Mouse (Mus musculus) CH12.LX (cell line): ENCODE data around the gene Bcas2. TPM values are rescaled to one million over a fixed set of nuclear protein-coding genes. Genes with fewer than 3 reads are reported as not detected.
"Not testable (repeated sequence)": the region's sequence is repeated elsewhere in the genome, so short reads cannot be mapped to it uniquely, and the experiment has no call there.

Experiments
- DNase-seq: peaks from one replicate; pipeline ENCODE4 v3.0.0-alpha.2; 2013; ENCODE audit errors: extremely low read depth
- H3K27ac ChIP-seq: 2 replicates; pipeline ENCODE4 v1.5.1; 2012; ENCODE audit warnings: low read depth, mild to moderate bottlenecking, control low read depth, moderate library complexity; ENCODE audit not compliant: insufficient read depth
- H3K27me3 ChIP-seq: replicated peaks from 2 replicates; pipeline ENCODE3; 2012; ENCODE audit warnings: inconsistent platforms
- H3K36me3 ChIP-seq, 2 experiments: replicated peaks in 1 of 2; 2 replicates each; pipeline versions ENCODE3 to v1.6.1; 2012; ENCODE audit warnings: inconsistent platforms in 1 of 2, low read length in 1 of 2, mild to moderate bottlenecking in 1 of 2, mixed read lengths in 1 of 2, moderate library complexity in 1 of 2; ENCODE audit not compliant: control insufficient read depth in 1 of 2, insufficient read depth in 1 of 2
- H3K4me1 ChIP-seq, 2 experiments: 2 replicates each; pipeline ENCODE4 v1.6.1; 2012; ENCODE audit warnings: inconsistent platforms in 1 of 2, moderate library complexity in 1 of 2; ENCODE audit not compliant: insufficient read depth in 2 of 2, control insufficient read depth in 1 of 2
- H3K4me2 ChIP-seq: 2 replicates; pipeline ENCODE4 v1.6.1; 2012; ENCODE audit warnings: low read depth, mild to moderate bottlenecking, control low read depth; ENCODE audit not compliant: poor library complexity, insufficient read depth, severe bottlenecking
- H3K4me3 ChIP-seq, 3 experiments: fragments of 150-350 bp in 1 of 3; sonication (generic) in 1 of 3; replicated peaks in 1 of 3; 2 replicates each; pipeline versions ENCODE3 to v1.5.1; 2011 to 2012; ENCODE audit warnings: low read depth in 2 of 3, low read length in 2 of 3, mild to moderate bottlenecking in 2 of 3, moderate library complexity in 2 of 3, control low read depth in 1 of 3, improper control_type of control experiment in 1 of 3, inconsistent platforms in 1 of 3, mixed read lengths in 1 of 3; ENCODE audit not compliant: poor library complexity in 1 of 3
- H3K79me2 ChIP-seq: replicated peaks from 2 replicates; pipeline ENCODE4 v1.6.1; 2012; ENCODE audit warnings: mild to moderate bottlenecking, moderate library complexity; ENCODE audit not compliant: control insufficient read depth, poor library complexity, insufficient read depth, severe bottlenecking; ENCODE audit errors: extremely low read depth
- H3K9ac ChIP-seq: 2 replicates; pipeline ENCODE4 v1.6.1; 2012; ENCODE audit warnings: low read depth, mild to moderate bottlenecking, control low read depth, moderate library complexity; ENCODE audit not compliant: insufficient read depth
- H3K9me3 ChIP-seq: replicated peaks from 2 replicates; pipeline ENCODE3; 2012; ENCODE audit warnings: low read length, inconsistent platforms, mixed read lengths
- BHLHE40 ChIP-seq: IDR thresholded peaks from 2 replicates; pipeline ENCODE4 v1.6.1; 2011; ENCODE audit warnings: mild to moderate bottlenecking, low read depth, low read length, improper control_type of control experiment
- E2F4 ChIP-seq: IDR thresholded peaks from 2 replicates; pipeline ENCODE4 v1.6.1; 2011; ENCODE audit warnings: low read depth, low read length, improper control_type of control experiment; ENCODE audit not compliant: insufficient replicate concordance
- EP300 ChIP-seq: IDR thresholded peaks from 2 replicates; pipeline ENCODE4 v1.6.1; 2011; ENCODE audit warnings: low read length, improper control_type of control experiment
- ETS1 ChIP-seq: conservative IDR thresholded peaks from 2 replicates; pipeline ENCODE4 v1.6.1; 2012; ENCODE audit warnings: low read depth, mild to moderate bottlenecking, inconsistent platforms, low read length, improper control_type of control experiment, moderate library complexity
- JUND ChIP-seq: conservative IDR thresholded peaks from 2 replicates; pipeline ENCODE4 v1.6.1; 2011; ENCODE audit warnings: low read depth, low read length, improper control_type of control experiment
- MAFK ChIP-seq: IDR thresholded peaks from 2 replicates; pipeline ENCODE4 v1.6.1; 2011; ENCODE audit warnings: low read length, improper control_type of control experiment; ENCODE audit not compliant: insufficient replicate concordance
- MAX ChIP-seq: IDR thresholded peaks from 2 replicates; pipeline ENCODE4 v1.6.1; 2011; ENCODE audit warnings: low read length, improper control_type of control experiment
- MEF2A ChIP-seq: IDR thresholded peaks from 2 replicates; pipeline ENCODE4 v1.6.1; 2014; ENCODE audit warnings: low read depth, mild to moderate bottlenecking, inconsistent platforms, low read length, improper control_type of control experiment, borderline replicate concordance
- MXI1 ChIP-seq: IDR thresholded peaks from 2 replicates; pipeline ENCODE4 v1.6.1; 2011; ENCODE audit warnings: mild to moderate bottlenecking, low read depth, low read length, improper control_type of control experiment
- NRF1 ChIP-seq: IDR thresholded peaks from 2 replicates; pipeline ENCODE4 v1.6.1; 2014; ENCODE audit warnings: low read depth, mild to moderate bottlenecking, inconsistent platforms, low read length, improper control_type of control experiment, moderate library complexity
- PAX5 ChIP-seq: IDR thresholded peaks from 2 replicates; pipeline ENCODE4 v1.6.1; 2012; ENCODE audit warnings: low read length, inconsistent platforms, mixed read lengths
- POLR2A ChIP-seq: IDR thresholded peaks from 2 replicates; pipeline ENCODE4 v1.6.1; 2011; ENCODE audit warnings: low read depth, mild to moderate bottlenecking, improper control_type of control experiment, low read length
- RAD21 ChIP-seq: IDR thresholded peaks from 2 replicates; pipeline ENCODE4 v1.6.1; 2011; ENCODE audit warnings: low read depth, mild to moderate bottlenecking, low read length, improper control_type of control experiment, moderate library complexity
- RCOR1 ChIP-seq: conservative IDR thresholded peaks from 2 replicates; pipeline ENCODE4 v1.6.1; 2012; ENCODE audit warnings: low read depth, mild to moderate bottlenecking, inconsistent platforms, low read length, improper control_type of control experiment
- SIN3A ChIP-seq: IDR thresholded peaks from 2 replicates; pipeline ENCODE4 v1.6.1; 2012; ENCODE audit warnings: low read length, improper control_type of control experiment, inconsistent platforms
- TCF12 ChIP-seq: IDR thresholded peaks from 2 replicates; pipeline ENCODE4 v1.6.1; 2014; ENCODE audit warnings: low read depth, mild to moderate bottlenecking, inconsistent platforms, low read length, improper control_type of control experiment
- USF1 ChIP-seq: IDR thresholded peaks from 2 replicates; pipeline ENCODE4 v1.6.1; 2014; ENCODE audit warnings: low read depth, mild to moderate bottlenecking, inconsistent platforms, low read length, improper control_type of control experiment
- USF2 ChIP-seq: conservative IDR thresholded peaks from 2 replicates; pipeline ENCODE4 v1.6.1; 2011; ENCODE audit warnings: low read depth, low read length, improper control_type of control experiment
- ZC3H11A ChIP-seq: IDR thresholded peaks from 2 replicates; pipeline ENCODE4 v1.6.1; 2012; ENCODE audit warnings: low read depth, mild to moderate bottlenecking, inconsistent platforms, low read length, improper control_type of control experiment
- ZKSCAN1 ChIP-seq: IDR thresholded peaks from 2 replicates; pipeline ENCODE4 v1.6.1; 2012; ENCODE audit warnings: low read depth, inconsistent platforms, low read length, improper control_type of control experiment, borderline replicate concordance
- ZMIZ1 ChIP-seq: IDR thresholded peaks from 2 replicates; pipeline ENCODE4 v1.6.1; 2012; ENCODE audit warnings: low read depth, mild to moderate bottlenecking, inconsistent platforms, low read length, improper control_type of control experiment
- dilution Hi-C: fragments of 300-500 bp; cut with MboI; formaldehyde crosslinking; loops from 2 replicates; pipeline ENCODE4 v1.14.3; 2020; ENCODE audit warnings: low sequenced_read_pairs; ENCODE audit not compliant: extremely low pct_unique_long_range_greater_than_20kb, extremely low pct_ligation_motif_present
- in situ Hi-C: fragments of 300-500 bp; cut with MboI; formaldehyde crosslinking; loops from 3 replicates; pipeline ENCODE4 v1.14.3; 2019; ENCODE audit warnings: low sequenced_read_pairs, low pct_ligation_motif_present, low pct_unique_long_range_greater_than_20kb, mixed read lengths
- polyA plus RNA-seq: library from polyadenylated mRNA; unstranded; fragments of >175 nt; gene quantifications from 2 replicates; pipeline ENCODE4 v1.2.1, GENCODE M21; 2012; ENCODE audit warnings: low read depth; ENCODE audit not compliant: insufficient read length
- total RNA-seq, 2 experiments: library from RNA; depleted of rRNA; stranded (reverse); fragments of 300-350 nt in 1 of 2; fragments of >200 nt in 1 of 2; gene quantifications; 2 replicates each; pipeline ENCODE4 v1.2.3; 2012 to 2014

The Bcas2 gene
- total and polyA plus RNA-seq, 3 experiments, result 65.3 to 126 (median 111) TPM

- no peak for TF ChIP-seq MEF2A
- TF ChIP-seq BHLHE40, result no peak
- TF ChIP-seq MXI1, result no peak
- no peak for TF ChIP-seq SIN3A
- no peak for TF ChIP-seq ETS1
- TF ChIP-seq EP300, result no peak
- no peak for TF ChIP-seq POLR2A
- no peak for TF ChIP-seq NRF1
- TF ChIP-seq USF2, result no peak
- TF ChIP-seq ZMIZ1, result no peak
- H3K4me1 ChIP-seq, result no peaks in the 10 kb centered on the region
- no peak overlapping the region for H3K9ac ChIP-seq
- dilution Hi-C loops (no loop called here), in situ Hi-C loops (loop anchor here (25.0 kb wide), 1 partner anchor 148 kb away; no protein-coding TSS in a partner anchor)
- no peak overlapping the region for H3K4me2 ChIP-seq
- H3K36me3 ChIP-seq, result no peaks in the 10 kb centered on the region
- H3K79me2 ChIP-seq, result no peaks in the 10 kb centered on the region
- no peak overlapping the region for H3K4me3 ChIP-seq
- DNase-seq, result no peak
- peaks cover 1% of the 10 kb centered on the region for H3K9me3 ChIP-seq
- H3K27me3 ChIP-seq, result no peaks in the 10 kb centered on the region
- no peak overlapping the region for H3K27ac ChIP-seq
Measured at GRCm38 (mm10) chr3:103214593-103215285, 43.3 kb downstream of the Bcas2 start.

DNA sequence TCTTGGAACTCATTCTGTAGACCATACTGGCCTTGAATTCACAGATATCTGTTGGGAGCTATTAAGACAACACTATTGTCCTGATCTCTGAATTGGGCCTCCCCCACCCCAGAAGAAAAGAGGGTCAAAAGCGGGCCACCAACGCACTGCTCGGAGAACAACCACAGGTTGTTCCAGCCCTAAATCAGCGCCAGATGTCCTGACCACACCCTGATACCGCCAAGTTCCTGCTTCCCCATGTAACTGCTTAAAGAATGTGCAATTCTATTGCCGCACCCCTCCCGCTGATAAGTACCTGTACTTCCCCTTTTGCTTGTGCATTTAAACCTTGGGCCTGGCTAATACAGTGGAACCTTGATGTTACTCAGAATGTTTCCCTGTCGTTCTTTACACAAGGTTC, 43.9 kb downstream of the Bcas2 start:
- in situ Hi-C loops, result loop anchor here (25.0 kb wide), 1 partner anchor 147 kb away; no protein-coding TSS in a partner anchor
- H3K4me2 ChIP-seq, H3K9me3 ChIP-seq, H3K4me3 ChIP-seq, H3K4me1 ChIP-seq, H3K36me3 ChIP-seq, H3K79me2 ChIP-seq, DNase-seq, dilution Hi-C loops, H3K27me3 ChIP-seq, H3K27ac ChIP-seq, H3K9ac ChIP-seq: not testable (repeated sequence)

GRCm38 (mm10) chr3:103221435-103221834, 50.0 kb downstream of the Bcas2 start:
- H3K9me3 ChIP-seq, result peaks cover 5% of the 10 kb centered on the region
- H3K4me2 ChIP-seq, result no peak overlapping the region
- no peaks in the 10 kb centered on the region for H3K79me2 ChIP-seq
- H3K4me3 ChIP-seq, result no peak overlapping the region
- H3K27ac ChIP-seq, result no peak overlapping the region
- no peaks in the 10 kb centered on the region for H3K27me3 ChIP-seq
- in situ Hi-C loops, result loop anchor here (25.0 kb wide), 1 partner anchor 141 kb away; no protein-coding TSS in a partner anchor
- DNase-seq, result no peak
- TF ChIP-seq ZKSCAN1, result no peak
- TF ChIP-seq MXI1, result no peak
- TF ChIP-seq E2F4, result no peak
- no peak for TF ChIP-seq USF1
- TF ChIP-seq ETS1, result no peak
- TF ChIP-seq NRF1, result no peak
- TF ChIP-seq MEF2A, result no peak
- no peak for TF ChIP-seq ZC3H11A
- no peak for TF ChIP-seq MAFK
- no peak for TF ChIP-seq RAD21
- no peak for TF ChIP-seq POLR2A
- TF ChIP-seq MAX, result no peak
- TF ChIP-seq USF2, result no peak
- no peak for TF ChIP-seq RCOR1
- no peak for TF ChIP-seq PAX5
- TF ChIP-seq TCF12, result no peak
- no peak for TF ChIP-seq EP300
- TF ChIP-seq JUND, result no peak
- no peaks in the 10 kb centered on the region for H3K4me1 ChIP-seq
- H3K9ac ChIP-seq, result no peak overlapping the region
- dilution Hi-C loops, result no loop called here
- no peaks in the 10 kb centered on the region for H3K36me3 ChIP-seq
